Mouse (Mus musculus) lung, postnatal 4 days (tissue): ENCODE data around the gene Slc18a2.

Experiments
- DNase-seq, 2 experiments: peaks; one replicate each; pipeline ENCODE4 v3.0.0; 2021

The Slc18a2 gene

GRCm38 (mm10) chr19:59280841-59281240 lies 20.1 kb downstream of the Slc18a2 start:
- DNase-seq, result no peak

GRCm38 (mm10) chr19:59282001-59282400 lies 21.3 kb downstream of the Slc18a2 start:
- no peak for DNase-seq

- DNase-seq, result no peak
Observed at GRCm38 (mm10) chr19:59289042-59289441, 28.3 kb downstream of the Slc18a2 start.

- DNase-seq, result no peak
Observed at GRCm38 (mm10) chr19:59289811-59290210, 29.1 kb downstream of the Slc18a2 start.

GRCm38 (mm10) chr19:59292183-59292839 lies 31.6 kb downstream of the Slc18a2 start:
- no peak for DNase-seq

GRCm38 (mm10) chr19:59315308-59315707 lies 54.6 kb downstream of the Slc18a2 start:
- DNase-seq, result no peak

- no peak for DNase-seq
Observed at GRCm38 (mm10) chr19:59316571-59316970, 55.9 kb downstream of the Slc18a2 start.

GRCm38 (mm10) chr19:59321990-59322389 lies 61.3 kb downstream of the Slc18a2 start, which contains the start of gene Rps12-ps3:
Gene Rps12-ps3 (plus strand): TSS chr19:59322290.
- DNase-seq, result no peak

- DNase-seq, result no peak
Observed at GRCm38 (mm10) chr19:59330816-59331225, 70.1 kb downstream of the Slc18a2 start.

GRCm38 (mm10) chr19:59336655-59337054 lies 76.0 kb downstream of the Slc18a2 start:
- no peak for DNase-seq

GRCm38 (mm10) chr19:59337872-59338681 lies 77.4 kb downstream of the Slc18a2 start:
- DNase-seq, result no peak

GRCm38 (mm10) chr19:59339908-59340307 lies 79.2 kb downstream of the Slc18a2 start:
- no peak for DNase-seq

GRCm38 (mm10) chr19:59342964-59343363 lies 82.3 kb downstream of the Slc18a2 start:
- no peak for DNase-seq

- peak; percentile 60 to 67 for DNase-seq
Observed at GRCm38 (mm10) chr19:59344304-59344711, 83.6 kb downstream of the Slc18a2 start.

GRCm38 (mm10) chr19:59345081-59345657 lies 84.5 kb downstream of the Slc18a2 start:
- DNase-seq, result peak; percentile 74 to 76
